Mouse (Mus musculus) olfactory bulb, adult 2 months (tissue): Measurements from ENCODE around the gene 4933428G20Rik. TPM values are rescaled to one million over a fixed set of nuclear protein-coding genes. Genes with fewer than 3 reads are reported as not detected.

Source experiments
- H3K27ac ChIP-seq: fragments of 200-500 bp; 2 replicates; pipeline ENCODE4 v1.5.1; 2012; ENCODE audit warnings: low read depth, low read length; ENCODE audit not compliant: insufficient read depth
- H3K4me1 ChIP-seq: fragments of 200-500 bp; 2 replicates; pipeline ENCODE4 v1.6.1; 2012; ENCODE audit warnings: low read length; ENCODE audit not compliant: control insufficient read depth, insufficient read depth
- H3K4me3 ChIP-seq: fragments of 200-500 bp; 2 replicates; pipeline ENCODE4 v1.5.1; 2012; ENCODE audit warnings: mild to moderate bottlenecking, low read depth, low read length, moderate library complexity; ENCODE audit not compliant: insufficient read depth
- CTCF ChIP-seq: fragments of 200-500 bp; IDR thresholded peaks from 2 replicates; pipeline ENCODE4 v1.5.1; 2012; ENCODE audit warnings: low read depth, mild to moderate bottlenecking, low read length, moderate library complexity; ENCODE audit not compliant: insufficient read depth
- POLR2A ChIP-seq: fragments of 200-500 bp; IDR thresholded peaks from 2 replicates; pipeline ENCODE4 v1.6.1; 2012; ENCODE audit warnings: mild to moderate bottlenecking, low read depth, low read length, moderate library complexity; ENCODE audit not compliant: insufficient read depth
- WGBS: fragments of 180-500 bp; shearing (Covaris S2); methylation state at CpG from one replicate; pipeline ENCODE4 v1.1.7; 2018; 5-methylcytosine and 5-hydroxymethylcytosine counted together
- polyA plus RNA-seq: library from polyadenylated mRNA; stranded (reverse); fragments of >200 nt; gene quantifications from 2 replicates; pipeline ENCODE4 v1.2.4, GENCODE M21; 2012; ENCODE audit warnings: low replicate concordance; ENCODE audit not compliant: missing spikeins, insufficient read depth, insufficient read length

The 4933428G20Rik gene
- polyA plus RNA-seq, 1 experiment = not detected

DNA sequence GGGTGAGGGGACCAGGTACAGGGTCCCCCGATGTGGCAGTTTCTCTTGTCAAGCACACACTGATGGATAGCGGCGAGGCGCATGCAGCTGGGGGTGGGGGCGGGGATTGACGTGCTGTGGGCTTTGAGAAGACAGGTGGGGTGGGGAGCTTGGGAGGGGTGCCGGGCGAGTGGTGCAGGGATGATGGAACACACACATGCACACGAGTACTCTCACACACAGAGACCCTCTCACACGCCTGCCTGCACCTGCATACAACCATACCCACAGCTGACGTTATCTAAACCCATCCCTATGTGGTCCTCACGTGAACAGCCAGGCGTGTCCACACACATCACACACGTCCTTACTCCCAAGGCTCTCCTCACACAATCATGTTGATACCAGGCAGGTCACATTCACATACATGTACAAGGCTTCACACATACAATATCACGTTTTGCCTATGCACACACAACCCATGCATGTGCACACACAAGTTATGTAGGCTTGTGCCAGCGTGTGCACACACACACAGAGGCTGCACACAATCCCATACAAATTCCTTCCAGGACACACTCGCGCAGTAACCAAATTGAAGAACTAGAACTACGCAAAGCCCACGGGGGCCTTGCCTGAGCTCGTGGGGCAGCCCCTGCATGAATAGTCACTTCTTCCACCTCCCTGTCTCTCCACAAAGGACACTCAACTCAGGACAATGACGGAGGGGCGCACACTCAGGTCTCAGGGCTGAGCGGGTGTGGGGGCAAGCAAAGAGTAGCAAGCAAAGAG lies 9.8 kb upstream of the 4933428G20Rik start:
- Histone ChIP-seq H3K27ac (no peak overlapping the region), H3K4me1 (peaks cover 28% of the 10 kb centered on the region), H3K4me3 (no peak overlapping the region)
- TF ChIP-seq POLR2A (no peak), CTCF (no peak)
- 50% methylated on average over 24 of the region's 24 CpGs for WGBS

DNA sequence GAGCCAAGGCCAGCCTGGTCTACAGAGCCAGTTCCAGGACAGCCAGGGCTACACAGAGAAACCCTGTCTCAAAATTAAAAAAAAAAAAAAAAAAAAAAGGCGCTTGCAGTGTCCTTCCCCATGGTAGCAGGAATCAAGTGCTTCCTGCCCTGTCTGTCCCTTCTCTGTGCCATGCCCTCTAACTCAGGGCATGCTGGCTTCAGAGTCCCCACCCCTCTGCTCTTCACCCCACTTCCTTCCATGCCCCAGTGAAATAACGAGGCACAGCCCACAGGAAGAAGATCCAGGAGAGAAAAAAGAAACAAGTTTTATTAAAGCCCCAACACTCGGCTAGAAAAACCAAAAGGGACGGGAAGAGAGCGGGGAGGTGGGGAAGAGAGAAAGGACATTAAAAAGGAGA lies 8.9 kb upstream of the 4933428G20Rik start:
- Histone ChIP-seq H3K27ac (no peak overlapping the region), H3K4me1 (peaks cover 28% of the 10 kb centered on the region), H3K4me3 (no peak overlapping the region)
- no peak for TF ChIP-seq POLR2A
- 53% methylated on average over 5 of the region's 5 CpGs for WGBS

DNA sequence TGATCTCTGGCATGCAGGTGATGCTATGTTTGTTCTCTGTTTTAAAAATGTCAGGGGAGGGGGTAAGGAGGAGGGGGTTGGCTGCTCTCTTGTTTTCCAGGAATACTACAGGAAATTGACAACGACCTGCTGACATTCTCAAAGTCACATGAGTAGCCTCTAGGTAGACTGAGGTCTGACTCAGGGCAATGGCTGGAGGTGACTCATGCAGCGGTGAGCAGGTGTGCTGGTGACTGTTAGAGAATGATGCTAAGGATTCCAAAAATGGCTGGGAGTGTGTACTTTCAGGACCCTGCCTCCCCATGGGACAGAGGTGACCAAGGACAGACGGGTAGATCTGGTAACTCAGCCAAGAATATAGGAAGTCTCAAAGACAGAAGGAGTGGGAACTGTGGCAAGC lies 8.1 kb upstream of the 4933428G20Rik start:
- 81% methylated on average over 3 of the region's 3 CpGs for WGBS
- Histone ChIP-seq H3K4me3 (no peak overlapping the region), H3K4me1 (peaks cover 28% of the 10 kb centered on the region), H3K27ac (no peak overlapping the region)
- no peak for TF ChIP-seq POLR2A
- no peak for TF ChIP-seq CTCF

DNA sequence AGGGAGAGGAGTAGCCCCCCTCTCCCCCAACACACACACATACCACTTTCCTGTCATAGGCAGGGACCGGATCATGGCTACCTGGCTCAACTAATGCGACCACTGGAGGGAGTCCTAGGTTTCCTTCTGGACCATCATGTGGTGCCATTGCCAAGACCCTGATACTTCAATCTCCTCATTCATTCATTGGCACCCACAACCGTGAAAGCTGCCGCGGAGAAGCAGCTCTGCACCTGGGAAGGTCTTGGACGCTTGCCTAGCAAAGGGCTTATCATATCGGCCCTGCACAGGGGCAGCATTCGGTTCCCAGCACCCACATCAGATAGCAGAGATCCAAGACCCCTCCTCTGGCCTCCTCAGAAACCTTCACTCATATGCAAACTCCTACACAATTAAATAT lies 6.2 kb upstream of the 4933428G20Rik start:
- peaks cover 36% of the 10 kb centered on the region for H3K4me1 ChIP-seq
- no peak for TF ChIP-seq POLR2A
- TF ChIP-seq CTCF = no peak
- 32% methylated on average over 8 of the region's 8 CpGs for WGBS

DNA sequence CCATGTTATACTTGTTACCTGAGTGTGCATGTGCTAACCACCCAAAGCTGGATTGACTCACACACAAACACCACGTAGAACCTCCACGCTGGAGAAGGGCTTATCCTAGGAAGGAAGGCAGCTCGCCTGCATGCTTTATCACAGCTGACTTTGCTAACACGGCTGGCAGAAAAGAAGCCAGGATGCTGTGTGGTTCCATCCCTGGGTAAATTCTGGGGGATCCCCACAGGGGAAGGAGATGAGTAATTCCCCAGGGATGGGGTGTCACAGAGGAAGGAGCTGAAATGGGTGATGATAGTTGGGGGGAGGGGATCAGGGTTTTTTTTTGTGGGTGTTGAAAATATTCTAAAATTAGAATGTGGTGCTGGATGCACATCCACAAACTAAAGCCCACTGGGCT lies 5.6 kb upstream of the 4933428G20Rik start:
- Histone ChIP-seq H3K27ac (no peak overlapping the region), H3K4me3 (no peak overlapping the region), H3K4me1 (peaks cover 36% of the 10 kb centered on the region)
- TF ChIP-seq POLR2A (no peak), CTCF (no peak)
- WGBS = 41% methylated on average over 4 of the region's 4 CpGs

More for the DNA sequence above, 6.2 kb upstream of the 4933428G20Rik start:
- H3K4me3 ChIP-seq = no peak overlapping the region
- H3K27ac ChIP-seq = no peak overlapping the region

DNA sequence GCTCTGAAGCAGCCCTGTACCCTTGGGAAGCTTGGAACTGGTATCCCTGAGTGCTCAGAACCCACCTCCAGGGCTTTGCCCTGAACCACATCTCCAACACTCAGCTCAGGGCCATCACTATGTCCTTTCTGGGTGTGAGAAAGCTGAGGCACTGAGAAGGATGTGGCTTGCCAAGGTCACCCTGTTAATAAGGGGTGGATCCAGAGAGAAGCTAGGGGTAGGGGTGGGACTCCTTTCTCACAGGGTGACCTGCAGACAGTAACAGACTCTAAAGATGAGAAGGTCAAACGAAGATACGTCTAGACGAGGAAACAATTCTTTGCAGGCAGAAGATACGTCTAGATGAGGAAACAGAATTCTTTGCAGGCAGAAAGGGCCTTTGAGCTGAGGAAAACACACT lies 2.7 kb upstream of the 4933428G20Rik start:
- TF ChIP-seq POLR2A = no peak
- TF ChIP-seq CTCF = no peak
- H3K4me1 ChIP-seq = peaks cover 48% of the 10 kb centered on the region
- no peak overlapping the region for H3K4me3 ChIP-seq
- WGBS = 83% methylated on average over 4 of the region's 4 CpGs
- no peak overlapping the region for H3K27ac ChIP-seq

DNA sequence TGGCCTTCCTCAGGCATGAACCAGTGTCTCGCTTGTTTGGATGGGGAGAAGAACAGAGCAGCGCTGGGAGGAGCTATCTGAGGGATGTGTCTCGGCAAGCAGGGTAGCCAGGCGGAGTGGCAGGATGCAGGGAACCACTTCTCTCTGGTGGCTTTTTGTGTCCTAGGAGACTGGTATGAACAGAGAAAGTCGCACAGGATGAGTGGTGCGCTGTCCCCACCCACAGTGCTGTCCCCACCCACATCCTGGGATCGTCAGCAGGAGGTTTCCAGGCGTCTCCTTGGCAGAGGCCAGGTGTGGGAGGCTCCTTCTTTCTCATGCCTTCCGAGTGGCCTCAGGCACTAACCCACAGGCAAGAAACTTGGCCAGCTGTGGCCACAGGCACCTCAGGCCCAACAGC lies 2.2 kb upstream of the 4933428G20Rik start:
- H3K27ac ChIP-seq = no peak overlapping the region
- H3K4me1 ChIP-seq = peaks cover 48% of the 10 kb centered on the region
- WGBS = 47% methylated on average over 9 of the region's 9 CpGs
- TF ChIP-seq POLR2A = no peak
- no peak for TF ChIP-seq CTCF
- no peak overlapping the region for H3K4me3 ChIP-seq

DNA sequence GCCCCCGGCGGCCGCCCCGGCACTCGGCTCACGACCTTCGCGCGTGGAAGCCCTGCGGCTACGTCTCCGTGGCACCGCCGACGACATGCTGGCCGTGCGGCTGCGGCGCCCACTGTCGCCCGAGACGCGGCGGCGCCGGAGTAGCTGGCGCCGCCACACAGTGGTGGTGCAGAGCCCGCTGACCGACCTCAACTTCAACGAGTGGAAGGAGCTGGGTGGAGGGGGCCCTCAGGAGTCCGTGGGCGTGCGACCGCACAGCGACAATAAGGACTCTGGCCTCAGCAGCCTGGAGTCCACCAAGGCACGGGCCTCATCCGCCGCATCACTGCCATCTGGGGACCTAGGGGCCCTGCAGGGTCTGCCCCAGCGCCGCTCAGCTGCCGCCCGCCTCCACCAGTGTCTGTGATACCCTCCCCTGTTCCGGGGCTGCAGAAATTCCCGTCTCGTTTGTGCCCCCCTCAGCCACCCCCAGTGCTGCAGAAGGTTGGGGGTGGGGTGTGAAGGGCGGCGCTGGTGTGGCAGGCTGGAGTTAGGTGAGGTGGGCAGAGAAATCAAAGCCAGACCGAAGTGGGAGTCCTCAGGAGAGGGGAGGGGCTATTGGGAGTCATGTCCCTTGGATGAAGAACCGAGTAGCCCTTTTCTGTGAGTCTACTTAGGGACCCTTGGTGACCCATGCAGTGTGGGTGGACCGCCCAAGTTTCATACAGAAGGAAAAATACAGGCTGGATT lies 744 bp upstream of the 4933428G20Rik start:
- peaks cover 44% of the 10 kb centered on the region for H3K4me1 ChIP-seq
- no peak overlapping the region for H3K27ac ChIP-seq
- WGBS = 53% methylated on average over 51 of the region's 51 CpGs
- TF ChIP-seq POLR2A (no peak), CTCF (no peak)
- H3K4me3 ChIP-seq = peak overlapping the region; percentile 2; the same call in 1 of the 2 replicates

DNA sequence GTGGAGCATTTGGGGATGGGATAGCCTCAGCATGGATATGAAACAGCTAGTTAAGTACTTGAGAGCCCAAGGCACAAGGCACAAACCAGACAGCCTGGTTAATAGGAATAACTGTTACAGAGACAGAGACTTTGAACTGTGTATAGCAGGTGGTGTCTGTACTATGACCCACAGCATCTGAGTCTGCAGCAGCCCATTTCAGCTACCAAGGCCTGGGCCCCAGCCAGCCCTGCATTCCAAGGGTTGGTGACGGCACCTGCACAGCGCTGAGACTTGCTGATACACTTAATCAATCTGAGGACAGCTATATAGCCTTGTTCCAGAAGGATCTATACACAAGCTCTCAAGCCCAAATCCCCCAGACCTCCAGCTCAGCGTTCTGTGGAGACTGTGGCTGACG lies 2.6 kb downstream of the 4933428G20Rik start:
- H3K4me3 ChIP-seq = no peak overlapping the region
- WGBS = 95% methylated on average over 4 of the region's 4 CpGs
- H3K4me1 ChIP-seq = peaks cover 37% of the 10 kb centered on the region
- TF ChIP-seq CTCF = no peak
- TF ChIP-seq POLR2A = no peak
- no peak overlapping the region for H3K27ac ChIP-seq

DNA sequence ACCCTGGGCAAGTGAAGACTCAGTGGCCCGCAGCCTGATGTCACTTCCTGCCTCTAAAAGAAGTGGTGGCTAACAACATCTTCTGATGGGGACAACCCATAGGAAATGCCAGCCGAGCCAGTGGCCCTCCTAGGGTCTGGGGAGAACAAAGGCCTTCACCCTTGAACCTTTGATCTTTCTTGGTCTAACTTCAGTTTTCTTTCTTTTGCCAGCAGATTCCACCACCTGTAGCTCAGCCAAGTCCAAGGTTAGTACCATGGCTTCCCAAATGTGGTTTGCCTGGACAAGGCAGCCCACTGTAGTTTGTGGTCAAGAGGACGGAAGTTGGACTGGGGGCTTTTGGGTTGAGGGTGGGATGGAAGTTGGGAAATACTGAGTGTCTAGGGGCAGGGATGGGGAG lies 7.3 kb downstream of the 4933428G20Rik start:
- no peaks in the 10 kb centered on the region for H3K4me1 ChIP-seq
- no peak overlapping the region for H3K4me3 ChIP-seq
- no peak overlapping the region for H3K27ac ChIP-seq
- TF ChIP-seq CTCF (no peak), POLR2A (no peak)
- 81% methylated on average over 3 of the region's 3 CpGs for WGBS
